ENCODE assay signal across 21 mouse cellular contexts in the genomic region with DNA sequence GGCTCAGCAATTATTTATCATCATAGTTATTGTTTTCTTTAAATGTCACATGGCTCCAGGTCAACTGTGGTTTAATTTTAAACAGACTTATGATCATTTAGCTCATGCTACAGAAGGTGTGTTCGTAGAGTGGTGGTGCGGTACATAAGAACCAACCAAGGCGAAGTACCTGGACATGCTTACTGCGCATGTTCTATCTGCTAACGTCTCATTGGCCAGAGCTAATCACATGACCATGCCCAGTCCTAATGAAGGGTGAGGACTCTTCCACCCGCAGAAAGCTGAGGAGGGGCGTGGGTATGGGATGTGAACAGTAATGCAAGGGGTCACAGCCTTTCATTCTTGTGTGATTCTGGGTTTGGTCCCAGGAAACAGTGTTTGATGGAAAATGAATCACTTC. TPM values are rescaled to one million over a fixed set of nuclear protein-coding genes. Genes with fewer than 3 reads are reported as not detected.
A peak's percentile ranks its signal among the peaks of the same experiment; 100 is the strongest.
DNase-seq lines count a peak whose midpoint lies in the region; ATAC-seq lines count a peak whose summit lies in the region.
"Had no signal": no experiment of that assay in that cellular context is flagged by ENCODE, and none has a peak within 500 bp of the region (broad histone marks: within the 10 kb centered on the region; RNA-seq: fewer than 3 reads in every experiment).

No protein-coding gene starts in this region.

- H3K4me1 ChIP-seq in kidney, embryonic 16.5 days (ENCODE audit: insufficient read depth, low read length), result no peaks in the 10 kb centered on the region
- H3K4me1 ChIP-seq: embryonic facial prominence, embryonic 10.5 days; embryonic facial prominence, embryonic 12.5 days; forebrain, embryonic 10.5 days; forebrain, embryonic 12.5 days had no signal

- ATAC-seq in kidney, embryonic 16.5 days (ENCODE audit: low FRiP score, low TSS enrichment), result no peak
- ATAC-seq in megakaryocyte, adult 5-6 weeks (ENCODE audit: poor library complexity, severe bottlenecking), result no peak
- ATAC-seq: forebrain, embryonic 14.5 days; forebrain, embryonic 16.5 days had no signal

- WGBS in kidney, embryonic 16.5 days, result 91% methylated on average over 7 of the region's 7 CpGs

- H3K36me3 ChIP-seq in kidney, embryonic 16.5 days (ENCODE audit: insufficient read depth, low read length), result no peaks in the 10 kb centered on the region
- H3K36me3 ChIP-seq: embryonic facial prominence, embryonic 10.5 days; embryonic facial prominence, embryonic 12.5 days; forebrain, embryonic 10.5 days; forebrain, embryonic 12.5 days had no signal

- no peaks in the 10 kb centered on the region for H3K27me3 ChIP-seq in kidney, embryonic 16.5 days (ENCODE audit: insufficient read depth, low read length)
- H3K27me3 ChIP-seq: embryonic facial prominence, embryonic 12.5 days; forebrain, embryonic 12.5 days had no signal

- no peak overlapping the region for H3K9ac ChIP-seq in kidney, embryonic 16.5 days (replicated peaks; ENCODE audit: low read length)
- H3K9ac ChIP-seq: embryonic facial prominence, embryonic 12.5 days; forebrain, embryonic 12.5 days had no signal

- DNase-seq in ES-CJ7 (ENCODE audit: low read depth, low spot score) (peak; percentile 64), NIH3T3 (ENCODE audit: low read depth) (peak; percentile 12), ZHBTc4 (ENCODE audit: low read depth, low spot score) (peak; percentile 51)
- no peak for DNase-seq in cerebellum, postnatal 14 days
- DNase-seq: adrenal gland, adult 2 months; adrenal gland, postnatal 10 days; adrenal gland, postnatal 25 days; cerebellum, adult 11 months; cerebellum, adult 18-20 months; cerebellum, adult 8-10 months; cerebellum, adult 9-11 months; cerebellum, postnatal 25 days had no signal

- no peak overlapping the region for H3K4me2 ChIP-seq in kidney, embryonic 16.5 days (replicated peaks; ENCODE audit: low read depth, low read length)
- H3K4me2 ChIP-seq: embryonic facial prominence, embryonic 12.5 days; forebrain, embryonic 12.5 days had no signal

- no peak overlapping the region for H3K27ac ChIP-seq in kidney, embryonic 16.5 days (ENCODE audit: low read length)
- H3K27ac ChIP-seq: embryonic facial prominence, embryonic 10.5 days; forebrain, embryonic 10.5 days; forebrain, embryonic 12.5 days had no signal

- no peak overlapping the region for H3K4me3 ChIP-seq in kidney, embryonic 16.5 days (ENCODE audit: low read length)
- H3K4me3 ChIP-seq: embryonic facial prominence, embryonic 10.5 days; embryonic facial prominence, embryonic 12.5 days; forebrain, embryonic 10.5 days; forebrain, embryonic 12.5 days had no signal

- 0 out of 2 replicates have a peak, but pooled peaks cover 2% of the 10 kb centered on the region for H3K9me3 ChIP-seq in kidney, embryonic 16.5 days (ENCODE audit: low read length)
- H3K9me3 ChIP-seq: embryonic facial prominence, embryonic 10.5 days; embryonic facial prominence, embryonic 12.5 days; forebrain, embryonic 10.5 days; forebrain, embryonic 12.5 days had no signal

RNA-seq across cellular contexts. Expression of a gene that starts 49.4 kb away (rescaled TPM):
- 0.25 TPM in 1 of 2 replicates, not detected in the other for polyA plus RNA-seq in kidney, embryonic 16.5 days (2015; fragmentation: Nextera tagmentation; extraction: Ambion mirVana)
- 0.11 TPM in 1 of 2 replicates, not detected in the other for total RNA-seq in megakaryocyte, adult 5-6 weeks (2015)
- 0.15 TPM in 1 of 2 replicates, not detected in the other for total RNA-seq in megakaryocyte, adult 5-6 weeks (2017)
- polyA plus RNA-seq: adrenal gland, adult 2 months; C2C12 had no signal

Comparison
In these comparisons a context has a peak if more than half of its experiments do, and no peak if none do; other contexts are left out.
1. DNase-seq: peak in ES-CJ7 (single experiment), NIH3T3 (single experiment) and ZHBTc4 (single experiment); none in cerebellum, postnatal 14 days (0 of 2).